Mouse (Mus musculus) hindbrain, embryonic 15.5 days (tissue): Measurements from ENCODE around the gene Tpst2. TPM values are rescaled to one million over a fixed set of nuclear protein-coding genes. Genes with fewer than 3 reads are reported as not detected.

Experiments used
- ATAC-seq: fragments of 200-750 bp; cut with Nextera tagmentation; 2 replicates; pipeline ENCODE4 v1.8.0; 2017; ENCODE audit warnings: low read depth, moderate number of reproducible peaks, moderate TSS enrichment; ENCODE audit not compliant: low FRiP score
- H3K27ac ChIP-seq: fragments of 300-500 bp; sonication (generic); replicated peaks from 2 replicates; pipeline ENCODE4 v1.5.1; 2015; ENCODE audit warnings: mild to moderate bottlenecking, inconsistent platforms
- H3K27me3 ChIP-seq: fragments of 300-500 bp; sonication (generic); 2 replicates; pipeline ENCODE4 v1.6.1; 2015; ENCODE audit warnings: control low read depth, inconsistent platforms
- H3K36me3 ChIP-seq: fragments of 300-500 bp; sonication (generic); 2 replicates; pipeline ENCODE4 v1.6.1; 2015; ENCODE audit warnings: control low read depth, inconsistent platforms
- H3K4me1 ChIP-seq: fragments of 300-500 bp; sonication (generic); replicated peaks from 2 replicates; pipeline ENCODE4 v1.6.1; 2015; ENCODE audit warnings: control low read depth, inconsistent platforms
- H3K4me2 ChIP-seq: fragments of 300-500 bp; sonication (generic); 2 replicates; pipeline ENCODE4 v1.6.1; 2015; ENCODE audit warnings: moderate library complexity, mild to moderate bottlenecking, inconsistent platforms
- H3K4me3 ChIP-seq: fragments of 300-500 bp; sonication (generic); 2 replicates; pipeline ENCODE4 v1.5.1; 2015; ENCODE audit warnings: mild to moderate bottlenecking, inconsistent platforms
- H3K9ac ChIP-seq: fragments of 300-500 bp; sonication (generic); 2 replicates; pipeline ENCODE4 v1.6.1; 2015; ENCODE audit warnings: inconsistent platforms
- H3K9me3 ChIP-seq: fragments of 300-500 bp; sonication (generic); 2 replicates; pipeline ENCODE4 v1.6.1; 2016; ENCODE audit warnings: control low read depth, inconsistent platforms
- WGBS: fragments of 180-500 bp; shearing (Covaris S2); methylation state at CpG from one replicate; pipeline ENCODE4 v1.1.7; 2015; 5-methylcytosine and 5-hydroxymethylcytosine counted together
- polyA plus RNA-seq: library from polyadenylated mRNA; unstranded; fragments of >200 nt; fragmentation: Nextera tagmentation; extraction: Ambion mirVana; gene quantifications from 2 replicates; pipeline ENCODE4 v1.2.1, GENCODE M21; 2015

Tpst2 gene
- polyA plus RNA-seq, 1 experiment from 2014 or later: 31.8 TPM

GRCm38 (mm10) chr5:112293800-112294199 lies 17.3 kb downstream of the Tpst2 start:
- WGBS: 88% methylated on average over 2 of the region's 2 CpGs
- no peaks in the 10 kb centered on the region for H3K36me3 ChIP-seq
- H3K4me1 ChIP-seq: peaks cover 25% of the 10 kb centered on the region
- ATAC-seq: no peak
- H3K27ac ChIP-seq: no peak overlapping the region
- H3K9ac ChIP-seq: no peak overlapping the region
- H3K4me3 ChIP-seq: no peak overlapping the region
- no peaks in the 10 kb centered on the region for H3K27me3 ChIP-seq
- H3K9me3 ChIP-seq: no peaks in the 10 kb centered on the region
- no peak overlapping the region for H3K4me2 ChIP-seq

GRCm38 (mm10) chr5:112294696-112295095 lies 18.2 kb downstream of the Tpst2 start:
- peaks cover 25% of the 10 kb centered on the region for H3K4me1 ChIP-seq
- H3K9me3 ChIP-seq: no peaks in the 10 kb centered on the region
- no peaks in the 10 kb centered on the region for H3K36me3 ChIP-seq
- H3K4me2 ChIP-seq: no peak overlapping the region
- no peak overlapping the region for H3K27ac ChIP-seq
- no peaks in the 10 kb centered on the region for H3K27me3 ChIP-seq
- H3K9ac ChIP-seq: no peak overlapping the region
- H3K4me3 ChIP-seq: no peak overlapping the region
- ATAC-seq: no peak
- 63% methylated on average over 4 of the region's 4 CpGs for WGBS

- Histone ChIP-seq H3K4me1 (peaks cover 25% of the 10 kb centered on the region), H3K27ac (no peak overlapping the region), H3K9me3 (no peaks in the 10 kb centered on the region), H3K9ac (no peak overlapping the region), H3K4me2 (no peak overlapping the region), H3K27me3 (no peaks in the 10 kb centered on the region), H3K4me3 (no peak overlapping the region), H3K36me3 (no peaks in the 10 kb centered on the region)
- 36% methylated on average over 8 of the region's 8 CpGs for WGBS
- no peak for ATAC-seq
These were observed 18.7 kb downstream of the Tpst2 start for GRCm38 (mm10) chr5:112295162-112295561.

- H3K9me3 ChIP-seq: no peaks in the 10 kb centered on the region
- ATAC-seq: no peak
- WGBS: 54% methylated on average over 8 of the region's 8 CpGs
- H3K4me3 ChIP-seq: no peak overlapping the region
- H3K9ac ChIP-seq: no peak overlapping the region
- no peaks in the 10 kb centered on the region for H3K27me3 ChIP-seq
- H3K27ac ChIP-seq: no peak overlapping the region
- H3K4me1 ChIP-seq: peaks cover 25% of the 10 kb centered on the region
- H3K36me3 ChIP-seq: no peaks in the 10 kb centered on the region
- no peak overlapping the region for H3K4me2 ChIP-seq
These were observed 19.1 kb downstream of the Tpst2 start for GRCm38 (mm10) chr5:112295564-112295963.

GRCm38 (mm10) chr5:112296404-112297181 lies 20.1 kb downstream of the Tpst2 start:
- WGBS: 65% methylated on average over 6 of the region's 6 CpGs
- no peak for ATAC-seq

GRCm38 (mm10) chr5:112297257-112297656 lies 20.8 kb downstream of the Tpst2 start:
- 76% methylated on average over 2 of the region's 2 CpGs for WGBS
- Histone ChIP-seq H3K27ac (no peak overlapping the region; the same call in 1 of the 2 replicates), H3K27me3 (no peaks in the 10 kb centered on the region)

More at GRCm38 (mm10) chr5:112296404-112297181, 20.1 kb downstream of the Tpst2 start:
- H3K36me3 ChIP-seq: no peaks in the 10 kb centered on the region
- H3K4me1 ChIP-seq: peaks cover 18% of the 10 kb centered on the region
- no peaks in the 10 kb centered on the region for H3K27me3 ChIP-seq
- no peak overlapping the region for H3K9ac ChIP-seq
- no peak overlapping the region; the same call in 1 of the 2 replicates for H3K27ac ChIP-seq
- H3K9me3 ChIP-seq: no peaks in the 10 kb centered on the region
- no peak overlapping the region for H3K4me2 ChIP-seq
- no peak overlapping the region for H3K4me3 ChIP-seq

GRCm38 (mm10) chr5:112298226-112298988 lies 21.9 kb downstream of the Tpst2 start:
- 87% methylated on average over 12 of the region's 12 CpGs for WGBS
- no peak overlapping the region for H3K9ac ChIP-seq

More at GRCm38 (mm10) chr5:112297257-112297656, 20.8 kb downstream of the Tpst2 start:
- H3K4me1 ChIP-seq: peaks cover 17% of the 10 kb centered on the region; the same call in 1 of the 2 replicates
- no peaks in the 10 kb centered on the region for H3K9me3 ChIP-seq
- H3K4me2 ChIP-seq: no peak overlapping the region
- H3K36me3 ChIP-seq: no peaks in the 10 kb centered on the region
- no peak overlapping the region for H3K4me3 ChIP-seq
- H3K9ac ChIP-seq: no peak overlapping the region
- no peak for ATAC-seq

GRCm38 (mm10) chr5:112299399-112299798 lies 22.9 kb downstream of the Tpst2 start:
- 89% methylated on average over 4 of the region's 4 CpGs for WGBS
- Histone ChIP-seq H3K36me3 (no peaks in the 10 kb centered on the region), H3K27ac (no peak overlapping the region), H3K9ac (no peak overlapping the region), H3K4me3 (no peak overlapping the region), H3K9me3 (no peaks in the 10 kb centered on the region), H3K4me2 (no peak overlapping the region), H3K4me1 (peaks cover 17% of the 10 kb centered on the region; the same call in 1 of the 2 replicates), H3K27me3 (no peaks in the 10 kb centered on the region)
- ATAC-seq: no peak

More at GRCm38 (mm10) chr5:112298226-112298988, 21.9 kb downstream of the Tpst2 start:
- H3K9me3 ChIP-seq: no peaks in the 10 kb centered on the region
- no peak overlapping the region for H3K4me3 ChIP-seq
- H3K4me1 ChIP-seq: peaks cover 17% of the 10 kb centered on the region; the same call in 1 of the 2 replicates
- H3K27me3 ChIP-seq: no peaks in the 10 kb centered on the region
- no peak for ATAC-seq
- H3K36me3 ChIP-seq: no peaks in the 10 kb centered on the region
- H3K27ac ChIP-seq: no peak overlapping the region
- H3K4me2 ChIP-seq: no peak overlapping the region

- Histone ChIP-seq H3K9ac (no peak overlapping the region), H3K36me3 (no peaks in the 10 kb centered on the region), H3K4me2 (no peak overlapping the region), H3K4me3 (no peak overlapping the region), H3K27ac (no peak overlapping the region), H3K4me1 (peaks cover 11% of the 10 kb centered on the region; the same call in 1 of the 2 replicates), H3K27me3 (no peaks in the 10 kb centered on the region), H3K9me3 (no peaks in the 10 kb centered on the region)
- no peak for ATAC-seq
- WGBS: 81% methylated on average over 2 of the region's 2 CpGs
These were observed 23.6 kb downstream of the Tpst2 start for GRCm38 (mm10) chr5:112300112-112300511.

- H3K4me2 ChIP-seq: no peak overlapping the region
- WGBS: 94% methylated on average over 6 of the region's 6 CpGs
- no peaks in the 10 kb centered on the region for H3K9me3 ChIP-seq
- H3K36me3 ChIP-seq: no peaks in the 10 kb centered on the region
- no peak overlapping the region for H3K27ac ChIP-seq
- no peak overlapping the region for H3K9ac ChIP-seq
- peaks cover 9% of the 10 kb centered on the region; the same call in 1 of the 2 replicates for H3K4me1 ChIP-seq
- H3K4me3 ChIP-seq: no peak overlapping the region
- no peak for ATAC-seq
- H3K27me3 ChIP-seq: no peaks in the 10 kb centered on the region
These were observed 24.3 kb downstream of the Tpst2 start for GRCm38 (mm10) chr5:112300721-112301308.

- H3K27me3 ChIP-seq: no peaks in the 10 kb centered on the region
- no peak overlapping the region for H3K27ac ChIP-seq
- H3K4me2 ChIP-seq: no peak overlapping the region
- ATAC-seq: no peak
- WGBS: 87% methylated on average over 4 of the region's 4 CpGs
- H3K36me3 ChIP-seq: no peaks in the 10 kb centered on the region
- H3K9ac ChIP-seq: no peak overlapping the region
- no peak overlapping the region for H3K4me3 ChIP-seq
- H3K9me3 ChIP-seq: no peaks in the 10 kb centered on the region
- peaks cover 10% of the 10 kb centered on the region; the same call in 1 of the 2 replicates for H3K4me1 ChIP-seq
These were observed 25.2 kb downstream of the Tpst2 start for GRCm38 (mm10) chr5:112301694-112302093.

- 92% methylated on average over 5 of the region's 5 CpGs for WGBS
These were observed 25.8 kb downstream of the Tpst2 start for GRCm38 (mm10) chr5:112302310-112302709.

More at GRCm38 (mm10) chr5:112302310-112302709, 25.8 kb downstream of the Tpst2 start:
- ATAC-seq: no peak
- 0 out of 2 replicates have a peak, but pooled peaks cover 3% of the 10 kb centered on the region for H3K4me1 ChIP-seq
- no peak overlapping the region for H3K27ac ChIP-seq
- H3K36me3 ChIP-seq: no peaks in the 10 kb centered on the region
- H3K9me3 ChIP-seq: no peaks in the 10 kb centered on the region
- H3K27me3 ChIP-seq: no peaks in the 10 kb centered on the region
- H3K9ac ChIP-seq: no peak overlapping the region
- no peak overlapping the region for H3K4me3 ChIP-seq
- H3K4me2 ChIP-seq: no peak overlapping the region
